Mouse (Mus musculus): ENCODE data around the gene Cd300a. TPM values are rescaled to one million over a fixed set of nuclear protein-coding genes. Genes with fewer than 3 reads are reported as not detected.

The Cd300a gene
- total and polyA plus RNA-seq, 2 experiments from 2014 or later: 1.1 to 1.4 TPM

DNA sequence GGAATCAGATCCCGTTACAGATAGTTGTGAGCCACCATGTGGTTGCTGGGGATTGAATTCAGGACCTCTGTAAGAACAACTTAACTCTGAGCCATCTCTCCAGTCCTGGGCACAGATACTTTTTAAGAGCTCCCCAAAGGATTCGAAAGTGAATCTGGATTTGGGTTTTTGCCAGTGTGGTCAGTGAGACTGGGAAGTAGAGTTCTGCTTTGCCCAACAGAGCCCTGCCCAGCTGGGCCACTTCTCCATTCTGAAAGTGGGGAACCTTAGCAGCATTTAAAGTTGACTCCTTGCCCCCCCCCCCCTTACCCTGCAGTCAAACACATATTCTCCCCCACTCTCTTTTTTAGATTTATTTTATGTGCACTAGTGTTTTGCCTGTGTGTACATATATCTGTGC lies 10.2 kb upstream of the Cd300a start:
- ATAC-seq (no peak), DNase-seq (ENCODE audit: low spot score) (no peak)
- Histone ChIP-seq H3K27me3 (ENCODE audit: insufficient read depth, low read length) (no peaks in the 10 kb centered on the region), H3K4me2 (ENCODE audit: low read depth, low read length) (no peak overlapping the region), H3K27ac (no peak overlapping the region), H3K4me1 (ENCODE audit: insufficient read depth, low read length) (peaks cover 2% of the 10 kb centered on the region; the same call in 1 of the 2 replicates), H3K36me3 (ENCODE audit: insufficient read depth, low read length) (no peaks in the 10 kb centered on the region), H3K9ac (replicated peaks; ENCODE audit: low read length) (no peak overlapping the region), H3K4me3 (ENCODE audit: low read length) (no peak overlapping the region), H3K9me3 (ENCODE audit: low read length) (no peaks in the 10 kb centered on the region)
- 73% methylated on average over 2 of the region's 2 CpGs for WGBS
- TF ChIP-seq CTCF (IDR thresholded peaks at IDR 0.05; ENCODE audit: low read depth): no peak

DNA sequence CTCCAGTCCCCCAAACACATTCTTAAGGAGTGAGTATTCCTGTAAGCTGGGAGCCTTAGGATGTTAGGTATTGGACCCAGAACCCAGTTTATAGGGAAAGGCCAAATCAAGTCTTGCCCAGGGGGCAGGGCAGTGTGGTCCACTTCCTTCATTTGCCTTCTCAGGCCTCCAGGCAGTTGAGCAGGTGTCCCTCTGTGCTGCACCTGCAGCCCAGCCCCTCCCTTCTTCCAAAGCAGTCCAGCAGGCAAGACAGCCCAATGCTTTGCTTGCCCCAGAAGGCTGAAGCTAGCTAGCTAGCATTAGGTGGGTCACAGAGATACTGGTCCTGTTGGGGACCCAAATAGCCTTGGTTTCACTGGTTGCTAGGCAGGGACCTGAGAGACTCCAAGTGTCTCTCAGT lies 9.7 kb upstream of the Cd300a start:
- no peak overlapping the region for H3K9ac ChIP-seq (replicated peaks; ENCODE audit: low read length)
- H3K4me1 ChIP-seq (ENCODE audit: insufficient read depth, low read length): peaks cover 5% of the 10 kb centered on the region; the same call in 1 of the 2 replicates
- H3K27me3 ChIP-seq (ENCODE audit: insufficient read depth, low read length): no peaks in the 10 kb centered on the region
- no peak for ATAC-seq
- H3K9me3 ChIP-seq (ENCODE audit: low read length): no peaks in the 10 kb centered on the region
- no peak overlapping the region for H3K4me3 ChIP-seq (ENCODE audit: low read length)
- no peak overlapping the region for H3K4me2 ChIP-seq (ENCODE audit: low read depth, low read length)
- H3K27ac ChIP-seq: no peak overlapping the region
- TF ChIP-seq CTCF (IDR thresholded peaks at IDR 0.05; ENCODE audit: low read depth): no peak
- DNase-seq (ENCODE audit: low spot score): no peak
- no peaks in the 10 kb centered on the region for H3K36me3 ChIP-seq (ENCODE audit: insufficient read depth, low read length)

DNA sequence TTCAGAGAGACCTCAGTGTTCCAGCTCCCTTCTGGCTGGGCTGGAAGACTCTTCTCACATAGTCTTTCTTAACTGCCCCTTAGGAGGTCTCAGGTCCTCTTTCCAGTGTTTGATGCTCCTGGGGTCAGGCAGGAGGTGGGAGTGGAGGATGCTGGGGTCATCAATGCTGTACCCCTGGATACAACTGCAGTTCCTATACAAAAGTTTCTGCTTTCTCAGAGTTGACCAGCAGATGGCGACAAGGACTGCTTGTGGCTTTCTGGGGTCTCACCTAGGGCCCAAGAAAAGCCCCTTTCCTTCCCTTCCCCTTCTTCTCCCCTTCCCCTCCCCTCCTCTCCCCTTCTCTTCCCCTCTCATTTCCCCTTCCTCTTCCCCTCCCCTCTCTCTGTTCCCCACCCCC lies 9.3 kb upstream of the Cd300a start:
- no peak for ATAC-seq
- no peak overlapping the region for H3K9ac ChIP-seq (replicated peaks; ENCODE audit: low read length)
- no peak overlapping the region for H3K4me3 ChIP-seq (ENCODE audit: low read length)
- peaks cover 5% of the 10 kb centered on the region; the same call in 1 of the 2 replicates for H3K4me1 ChIP-seq (ENCODE audit: insufficient read depth, low read length)
- no peaks in the 10 kb centered on the region for H3K9me3 ChIP-seq (ENCODE audit: low read length)
- no peak overlapping the region for H3K4me2 ChIP-seq (ENCODE audit: low read depth, low read length)
- peak; percentile 72 for DNase-seq (ENCODE audit: low spot score)
- TF ChIP-seq CTCF (IDR thresholded peaks at IDR 0.05; ENCODE audit: low read depth): peak; percentile 76
- H3K27ac ChIP-seq: no peak overlapping the region
- H3K27me3 ChIP-seq (ENCODE audit: insufficient read depth, low read length): no peaks in the 10 kb centered on the region
- 7% methylated on average over 1 of the region's 1 CpGs for WGBS
- H3K36me3 ChIP-seq (ENCODE audit: insufficient read depth, low read length): no peaks in the 10 kb centered on the region

DNA sequence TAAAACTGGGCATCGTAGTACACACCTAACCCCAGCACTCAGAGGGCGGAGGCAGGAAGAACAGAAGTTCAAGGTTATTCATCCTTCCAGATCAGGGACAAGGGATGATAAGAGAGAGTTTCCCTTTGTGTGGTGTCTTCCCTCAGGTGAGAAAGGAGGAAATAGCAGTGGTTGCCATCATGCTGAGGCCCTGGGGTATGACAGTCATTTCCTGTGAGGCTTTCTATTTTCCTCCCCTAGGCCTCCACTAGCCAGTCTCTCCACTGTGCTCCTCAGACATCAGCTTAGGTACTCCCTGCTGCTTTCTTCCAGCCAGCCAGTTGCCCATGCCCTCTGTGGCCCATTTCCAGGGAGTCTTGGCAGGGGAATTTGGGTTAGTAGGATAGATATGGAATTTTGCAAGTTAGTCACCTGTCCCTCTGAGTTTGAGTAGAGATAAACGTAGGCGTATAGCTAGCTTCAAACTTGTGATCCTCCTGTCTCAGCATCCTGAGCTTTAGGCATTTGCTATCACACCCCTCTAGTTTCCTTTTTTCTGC lies 6.5 kb upstream of the Cd300a start:
- no peaks in the 10 kb centered on the region for H3K36me3 ChIP-seq (ENCODE audit: insufficient read depth, low read length)
- no peak overlapping the region for H3K9ac ChIP-seq (replicated peaks; ENCODE audit: low read length)
- H3K4me2 ChIP-seq (ENCODE audit: low read depth, low read length): no peak overlapping the region
- peaks cover 5% of the 10 kb centered on the region; the same call in 1 of the 2 replicates for H3K4me1 ChIP-seq (ENCODE audit: insufficient read depth, low read length)
- no peaks in the 10 kb centered on the region for H3K27me3 ChIP-seq (ENCODE audit: insufficient read depth, low read length)
- no peaks in the 10 kb centered on the region for H3K9me3 ChIP-seq (ENCODE audit: low read length)
- H3K4me3 ChIP-seq (ENCODE audit: low read length): no peak overlapping the region
- no peak overlapping the region for H3K27ac ChIP-seq
- DNase-seq (ENCODE audit: low spot score) (no peak), ATAC-seq (no peak)
- no peak for TF ChIP-seq CTCF (IDR thresholded peaks at IDR 0.05; ENCODE audit: low read depth)
- 92% methylated on average over 4 of the region's 4 CpGs for WGBS

DNA sequence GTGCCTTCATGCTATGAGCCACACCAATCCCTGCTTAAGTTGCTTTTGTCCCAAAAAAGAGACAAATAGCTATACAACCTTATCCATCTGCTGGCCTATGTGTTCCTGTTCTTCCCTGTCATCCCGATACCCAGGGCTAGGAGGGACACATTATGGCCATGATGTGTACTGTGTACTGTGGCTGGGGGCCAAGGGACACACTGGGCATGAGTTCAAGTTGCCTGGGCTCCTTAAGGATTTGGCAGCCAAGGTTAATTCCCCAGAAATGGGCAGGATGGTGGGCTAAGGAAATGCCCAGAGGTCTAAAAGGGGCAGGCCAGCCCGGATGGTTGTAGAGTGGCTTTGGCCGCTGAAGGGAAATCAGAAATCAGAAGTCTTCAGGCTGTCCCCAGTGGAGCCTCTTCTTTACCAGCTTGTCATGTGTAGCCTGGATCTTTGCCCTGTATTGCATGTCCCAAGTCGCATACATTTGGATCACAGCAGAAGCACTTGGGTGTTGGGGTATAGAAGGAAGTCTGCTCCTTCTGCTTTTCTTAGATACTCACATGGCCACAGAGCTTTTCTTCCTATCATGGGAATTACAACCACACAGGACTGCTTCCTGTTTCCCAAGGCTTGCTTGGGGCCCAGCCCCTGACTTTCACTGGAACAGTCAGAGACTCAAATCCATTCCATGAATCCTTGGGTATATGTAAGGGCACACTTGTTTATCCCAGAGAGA lies 5.3 kb upstream of the Cd300a start:
- no peak overlapping the region for H3K9ac ChIP-seq (replicated peaks; ENCODE audit: low read length)
- no peak overlapping the region for H3K4me2 ChIP-seq (ENCODE audit: low read depth, low read length)
- no peak overlapping the region for H3K4me3 ChIP-seq (ENCODE audit: low read length)
- no peak overlapping the region for H3K27ac ChIP-seq
- H3K36me3 ChIP-seq (ENCODE audit: insufficient read depth, low read length): no peaks in the 10 kb centered on the region
- 56% methylated on average over 4 of the region's 4 CpGs for WGBS
- DNase-seq (ENCODE audit: low spot score) (peak; percentile 40), ATAC-seq (no peak)
- no peak for TF ChIP-seq CTCF (IDR thresholded peaks at IDR 0.05; ENCODE audit: low read depth)
- no peaks in the 10 kb centered on the region for H3K9me3 ChIP-seq (ENCODE audit: low read length)
- peaks cover 5% of the 10 kb centered on the region; the same call in 1 of the 2 replicates for H3K4me1 ChIP-seq (ENCODE audit: insufficient read depth, low read length)
- no peaks in the 10 kb centered on the region for H3K27me3 ChIP-seq (ENCODE audit: insufficient read depth, low read length)

DNA sequence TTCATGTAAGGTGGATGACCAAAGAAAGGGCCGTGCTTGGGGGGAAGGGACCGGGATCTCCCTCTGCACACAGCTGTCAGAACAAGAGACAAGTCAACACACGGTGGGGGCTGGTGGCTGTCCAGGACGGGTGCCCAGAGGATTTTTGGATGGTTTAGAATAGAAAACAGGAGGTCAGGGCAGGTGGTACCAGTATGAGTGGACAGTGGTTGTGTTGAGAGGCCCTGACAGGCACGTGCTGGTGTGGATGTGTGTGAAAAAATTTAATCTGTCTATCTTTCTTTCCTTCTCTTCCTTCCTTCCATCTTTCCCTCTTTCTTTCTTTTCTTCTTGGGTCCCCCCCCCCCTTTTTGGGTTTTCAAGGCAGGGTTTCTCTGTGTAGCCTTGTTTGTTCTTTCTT lies 701 bp downstream of the Cd300a start:
- no peak overlapping the region for H3K4me3 ChIP-seq (ENCODE audit: low read length)
- DNase-seq (ENCODE audit: low spot score) (no peak), ATAC-seq (no peak)

DNA sequence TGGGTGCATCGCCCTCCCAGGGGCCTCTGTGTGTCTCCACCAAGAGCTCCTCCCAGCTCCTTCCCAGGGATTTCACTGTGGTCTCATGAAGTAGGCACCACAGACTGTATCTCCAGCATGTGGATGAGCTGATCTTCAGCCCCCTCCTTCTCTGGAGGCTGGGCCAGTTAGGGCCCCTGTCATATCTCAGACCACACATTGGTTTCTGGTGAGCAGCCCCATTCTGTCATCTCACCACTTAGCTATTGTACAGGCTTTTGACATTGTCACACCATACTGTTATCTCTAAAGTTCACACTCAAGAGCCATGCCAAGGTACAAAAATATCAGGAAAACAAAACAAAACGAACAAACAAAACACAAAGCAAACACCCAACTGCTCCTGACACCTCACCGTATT lies 6.2 kb downstream of the Cd300a start:
- DNase-seq (ENCODE audit: low spot score) (no peak), ATAC-seq (no peak)
- Histone ChIP-seq H3K36me3 (ENCODE audit: insufficient read depth, low read length) (no peaks in the 10 kb centered on the region), H3K4me1 (ENCODE audit: insufficient read depth, low read length) (no peaks in the 10 kb centered on the region), H3K27ac (no peak overlapping the region), H3K4me2 (ENCODE audit: low read depth, low read length) (no peak overlapping the region), H3K4me3 (ENCODE audit: low read length) (no peak overlapping the region), H3K9me3 (ENCODE audit: low read length) (no peaks in the 10 kb centered on the region), H3K27me3 (ENCODE audit: insufficient read depth, low read length) (no peaks in the 10 kb centered on the region), H3K9ac (replicated peaks; ENCODE audit: low read length) (no peak overlapping the region)
- TF ChIP-seq CTCF (IDR thresholded peaks at IDR 0.05; ENCODE audit: low read depth): no peak
- WGBS: 86% methylated on average over 3 of the region's 3 CpGs

More for the DNA sequence above, 701 bp downstream of the Cd300a start:
- 45% methylated on average over 5 of the region's 5 CpGs for WGBS
- Histone ChIP-seq H3K9me3 (ENCODE audit: low read length) (no peaks in the 10 kb centered on the region), H3K9ac (replicated peaks; ENCODE audit: low read length) (0 out of 2 replicates have a peak overlapping the region, but pooled peaks have one; percentile 21), H3K36me3 (ENCODE audit: insufficient read depth, low read length) (no peaks in the 10 kb centered on the region), H3K4me2 (ENCODE audit: low read depth, low read length) (peak overlapping the region; percentile 39; the same call in 1 of the 2 replicates), H3K27me3 (ENCODE audit: insufficient read depth, low read length) (no peaks in the 10 kb centered on the region), H3K4me1 (ENCODE audit: insufficient read depth, low read length) (peaks cover 8% of the 10 kb centered on the region; the same call in 1 of the 2 replicates), H3K27ac (peak overlapping the region; percentile 7; the same call in 1 of the 2 replicates)
- no peak for TF ChIP-seq CTCF (IDR thresholded peaks at IDR 0.05; ENCODE audit: low read depth)

Measured in hindbrain, postnatal 0 days (tissue).